Mouse (Mus musculus) G1E (cell line): ENCODE results near the gene Enox1. TPM values are rescaled to one million over a fixed set of nuclear protein-coding genes. Genes with fewer than 3 reads are reported as not detected.
A peak's percentile ranks its signal among the peaks of the same experiment; 100 is the strongest.

ENCODE experiments used
- ATAC-seq: 2 replicates; pipeline ENCODE4 v1.8.0; 2016; ENCODE audit warnings: mild to moderate bottlenecking; ENCODE audit not compliant: insufficient number of reproducible peaks, poor library complexity, low FRiP score, severe bottlenecking; ENCODE audit errors: extremely low read depth
- DNase-seq: peaks from one replicate; pipeline ENCODE4 v3.0.0; 2012; ENCODE audit warnings: low spot score
- H3K27me3 ChIP-seq: 2 replicates; pipeline ENCODE4 v1.6.1; 2012; ENCODE audit warnings: mild to moderate bottlenecking, low read length, inconsistent platforms; ENCODE audit not compliant: insufficient read depth
- H3K36me3 ChIP-seq: replicated peaks from 2 replicates; pipeline ENCODE3; 2012; ENCODE audit warnings: mild to moderate bottlenecking, inconsistent platforms
- H3K4me1 ChIP-seq: 2 replicates; pipeline ENCODE4 v1.6.1; 2012; ENCODE audit warnings: low read depth, low read length, inconsistent platforms, mixed read lengths; ENCODE audit not compliant: insufficient read depth
- H3K4me3 ChIP-seq: 2 replicates; pipeline ENCODE4 v1.5.1; 2012; ENCODE audit warnings: low read depth, mild to moderate bottlenecking, inconsistent platforms, low read length, moderate library complexity, mixed read lengths
- H3K9me3 ChIP-seq: replicated peaks from 2 replicates; pipeline ENCODE4 v1.6.1; 2012; ENCODE audit warnings: inconsistent platforms
- CTCF ChIP-seq: IDR thresholded peaks from 2 replicates; pipeline ENCODE4 v1.5.1; 2012; ENCODE audit warnings: low read depth, low read length, inconsistent platforms, mixed read lengths
- GATA1 ChIP-seq: IDR thresholded peaks from 2 replicates; pipeline ENCODE4 v1.6.1; 2012; ENCODE audit warnings: borderline replicate concordance, low read length, inconsistent platforms, mixed read lengths
- GATA2 ChIP-seq: IDR thresholded peaks from 2 replicates; pipeline ENCODE4 v1.6.1; 2012; ENCODE audit warnings: low read depth, low read length, inconsistent platforms, borderline replicate concordance
- POLR2AphosphoS5 ChIP-seq: IDR thresholded peaks from 2 replicates; pipeline ENCODE4 v1.6.1; 2012; ENCODE audit warnings: low read depth, low read length, inconsistent platforms; ENCODE audit not compliant: insufficient replicate concordance
- TAL1 ChIP-seq: conservative IDR thresholded peaks from 2 replicates; pipeline ENCODE4 v1.6.1; 2012; ENCODE audit warnings: low read depth, low read length, inconsistent platforms, mixed read lengths
- polyA plus RNA-seq: library from polyadenylated mRNA; stranded (reverse); fragments of >175 nt; gene quantifications from 2 replicates; pipeline ENCODE4 v1.2.3, GENCODE M21; 2012
- total RNA-seq, 2 experiments: library from RNA; stranded (forward) in 1 of 2; stranded (reverse) in 1 of 2; fragments of 200-1000 nt in 1 of 2; fragments of >200 nt in 1 of 2; fragmentation: Nextera tagmentation in 1 of 2; gene quantifications; 2 replicates each; pipeline ENCODE4 v1.2.3; 2014 to 2017

The Enox1 gene
- total and polyA plus RNA-seq, 3 experiments: 0.05 TPM; not detected in 2

GRCm38 (mm10) chr14:77451916-77452315, 295.4 kb downstream of the Enox1 start:
- ATAC-seq: no peak
- DNase-seq: no peak
- Histone ChIP-seq H3K4me1 (no peaks in the 10 kb centered on the region), H3K4me3 (0 out of 2 replicates have a peak overlapping the region, but pooled peaks have one; percentile 30), H3K27me3 (no peaks in the 10 kb centered on the region), H3K9me3 (peaks cover 48% of the 10 kb centered on the region), H3K36me3 (no peaks in the 10 kb centered on the region)
- no peak for TF ChIP-seq GATA1
- TF ChIP-seq POLR2AphosphoS5: no peak
- TF ChIP-seq TAL1: no peak
- no peak for TF ChIP-seq GATA2
- no peak for TF ChIP-seq CTCF

GRCm38 (mm10) chr14:77456066-77456465, 299.5 kb downstream of the Enox1 start:
- TF ChIP-seq GATA1 (no peak), GATA2 (no peak), POLR2AphosphoS5 (no peak), TAL1 (no peak), CTCF (no peak)
- H3K36me3 ChIP-seq: no peaks in the 10 kb centered on the region
- ATAC-seq (no peak), DNase-seq (no peak)
- no peaks in the 10 kb centered on the region for H3K27me3 ChIP-seq
- H3K4me1 ChIP-seq: no peaks in the 10 kb centered on the region
- H3K9me3 ChIP-seq: peaks cover 45% of the 10 kb centered on the region
- no peak overlapping the region for H3K4me3 ChIP-seq

- TF ChIP-seq GATA2 (no peak), GATA1 (no peak), POLR2AphosphoS5 (no peak), CTCF (no peak), TAL1 (no peak)
- Histone ChIP-seq H3K9me3 (peaks cover 38% of the 10 kb centered on the region), H3K4me1 (no peaks in the 10 kb centered on the region), H3K27me3 (no peaks in the 10 kb centered on the region), H3K4me3 (no peak overlapping the region), H3K36me3 (no peaks in the 10 kb centered on the region)
- DNase-seq: no peak
- ATAC-seq: no peak
Observed at GRCm38 (mm10) chr14:77456876-77457275, 300.3 kb downstream of the Enox1 start.

GRCm38 (mm10) chr14:77458217-77458616, 301.7 kb downstream of the Enox1 start:
- H3K4me1 ChIP-seq: no peaks in the 10 kb centered on the region
- TF ChIP-seq GATA2: no peak
- TF ChIP-seq TAL1: no peak
- TF ChIP-seq POLR2AphosphoS5: no peak
- TF ChIP-seq CTCF: no peak
- no peak for TF ChIP-seq GATA1
- H3K4me3 ChIP-seq: no peak overlapping the region
- no peaks in the 10 kb centered on the region for H3K36me3 ChIP-seq
- peaks cover 32% of the 10 kb centered on the region for H3K9me3 ChIP-seq
- no peaks in the 10 kb centered on the region for H3K27me3 ChIP-seq
- no peak for DNase-seq
- no peak for ATAC-seq

GRCm38 (mm10) chr14:77463919-77464318, 307.4 kb downstream of the Enox1 start:
- Histone ChIP-seq H3K4me3 (no peak overlapping the region), H3K27me3 (no peaks in the 10 kb centered on the region), H3K36me3 (no peaks in the 10 kb centered on the region), H3K9me3 (peaks cover 31% of the 10 kb centered on the region), H3K4me1 (no peaks in the 10 kb centered on the region)
- TF ChIP-seq TAL1 (no peak), GATA2 (no peak)
- DNase-seq (no peak), ATAC-seq (no peak)

GRCm38 (mm10) chr14:77464782-77465181, 308.2 kb downstream of the Enox1 start:
- Histone ChIP-seq H3K36me3 (no peaks in the 10 kb centered on the region), H3K4me3 (no peak overlapping the region), H3K4me1 (no peaks in the 10 kb centered on the region), H3K9me3 (peaks cover 27% of the 10 kb centered on the region), H3K27me3 (no peaks in the 10 kb centered on the region)
- TF ChIP-seq CTCF (no peak), POLR2AphosphoS5 (no peak), TAL1 (no peak), GATA2 (no peak), GATA1 (no peak)
- ATAC-seq (no peak), DNase-seq (no peak)

- DNase-seq (no peak), ATAC-seq (no peak)
- H3K4me1 ChIP-seq: no peaks in the 10 kb centered on the region
- peaks cover 35% of the 10 kb centered on the region for H3K9me3 ChIP-seq
- H3K36me3 ChIP-seq: no peaks in the 10 kb centered on the region
- TF ChIP-seq GATA1: no peak
- TF ChIP-seq CTCF: no peak
- TF ChIP-seq POLR2AphosphoS5: no peak
- TF ChIP-seq GATA2: no peak
- no peak for TF ChIP-seq TAL1
- H3K27me3 ChIP-seq: no peaks in the 10 kb centered on the region
- no peak overlapping the region for H3K4me3 ChIP-seq
Observed at GRCm38 (mm10) chr14:77470577-77470976, 314.0 kb downstream of the Enox1 start.
